Mouse (Mus musculus): ENCODE data around the gene Ssu72. TPM values are rescaled to one million over a fixed set of nuclear protein-coding genes. Genes with fewer than 3 reads are reported as not detected.
A peak's percentile ranks its signal among the peaks of the same experiment; 100 is the strongest.
"Not testable (repeated sequence)": the region's sequence is repeated elsewhere in the genome, so short reads cannot be mapped to it uniquely, and the experiment has no call there.

The Ssu72 gene
- 160 and 162 TPM in 2 replicates for polyA plus RNA-seq (2015; fragmentation: Nextera tagmentation; extraction: Ambion mirVana)

DNA sequence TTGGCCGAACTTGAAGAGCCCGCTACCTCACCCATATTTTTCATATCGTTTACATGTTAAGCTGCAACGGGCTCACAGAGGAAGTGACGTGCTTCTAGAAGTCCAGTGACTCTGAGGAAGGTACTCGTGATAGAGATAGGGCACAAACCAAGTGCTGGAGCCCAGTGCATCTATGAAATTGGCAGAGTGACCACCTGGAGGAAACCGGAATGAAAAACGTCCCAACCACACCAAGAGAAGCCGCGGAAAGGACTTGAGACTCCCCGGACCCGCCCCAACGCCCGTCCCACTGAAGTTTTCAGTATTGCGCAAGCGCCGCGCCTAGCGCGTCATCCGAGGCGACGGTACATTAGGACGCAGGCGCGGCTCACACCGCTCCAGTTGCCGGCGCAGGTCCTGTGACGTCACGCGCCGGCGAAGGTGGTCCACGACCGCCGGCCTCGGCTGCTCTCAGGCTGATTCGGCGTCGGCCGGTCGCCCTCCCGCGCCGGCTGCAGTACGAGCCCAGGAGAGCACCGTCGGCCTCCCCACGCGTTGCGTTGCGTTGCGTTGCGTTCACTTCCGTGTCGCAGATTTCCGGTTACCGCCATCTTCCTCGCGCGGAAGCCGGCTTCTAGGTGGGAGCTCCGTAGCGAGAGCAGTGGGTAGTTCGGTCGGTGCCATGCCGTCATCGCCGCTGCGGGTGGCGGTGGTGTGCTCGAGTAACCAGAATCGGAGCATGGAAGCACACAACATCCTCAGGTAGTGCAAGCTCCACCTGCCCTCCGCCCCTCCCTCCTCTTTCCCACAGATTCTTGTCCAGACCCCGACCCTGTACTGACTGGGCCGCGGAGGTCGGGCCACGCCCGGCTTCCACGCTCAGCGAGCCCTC lies at the start of gene Ssu72:
Ssu72 (plus strand) TSS at position 80 of the 871 bp plus-strand sequence.
- Histone ChIP-seq H3K4me3 (peak within 1 kb of the TSS; percentile 98), H3K9me3 (replicated peaks) (no peaks in the 10 kb centered on the region), H3K36me3 (ENCODE audit: poor library complexity, severe bottlenecking) (no peaks in the 10 kb centered on the region), H3K4me2 (peak within 1 kb of the TSS; percentile 77), H3K4me1 (peaks cover 30% of the 10 kb centered on the region), H3K9ac (peak within 1 kb of the TSS; percentile 94), H3K27me3 (no peaks in the 10 kb centered on the region), H3K27ac (peak within 1 kb of the TSS; percentile 95)
- WGBS = under 1% methylated on average over 83 of the region's 83 CpGs
- ATAC-seq = peak; percentile 96

DNA sequence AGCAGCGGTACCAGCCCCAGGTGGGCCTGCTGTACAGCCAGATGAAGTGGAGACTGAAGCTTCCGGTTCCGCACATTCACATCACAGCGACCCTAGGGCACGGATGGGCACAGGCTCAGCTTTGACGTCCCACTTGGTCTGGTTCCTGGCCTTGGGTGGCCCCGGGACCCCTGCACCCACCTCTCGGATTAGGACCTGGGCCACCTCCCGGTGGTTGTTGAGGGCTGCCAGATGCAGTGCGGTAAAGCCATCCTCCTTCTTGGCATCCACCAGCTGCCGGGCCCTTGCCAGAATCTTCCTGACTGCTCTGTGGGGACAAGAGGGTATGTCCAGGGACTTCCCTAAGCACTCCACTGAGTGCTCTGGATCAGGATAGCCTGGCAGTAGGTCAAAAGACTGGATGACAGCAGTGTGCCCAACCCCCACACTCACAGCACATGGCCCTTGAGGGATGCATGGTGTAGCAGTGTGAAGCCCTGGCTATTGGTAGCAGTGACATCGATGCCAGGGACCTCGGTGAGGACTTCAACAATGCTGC lies 48.3 kb upstream of the Ssu72 start:
- H3K4me2 ChIP-seq = no peak overlapping the region
- peaks cover 34% of the 10 kb centered on the region for H3K4me1 ChIP-seq
- no peak overlapping the region for H3K27ac ChIP-seq
- peaks cover 55% of the 10 kb centered on the region for H3K27me3 ChIP-seq
- no peaks in the 10 kb centered on the region for H3K9me3 ChIP-seq (replicated peaks)
- peaks cover 56% of the 10 kb centered on the region for H3K36me3 ChIP-seq (ENCODE audit: poor library complexity, severe bottlenecking)
- no peak overlapping the region for H3K4me3 ChIP-seq
- WGBS = 91% methylated on average over 13 of the region's 13 CpGs
- H3K9ac ChIP-seq = no peak overlapping the region
- ATAC-seq = no peak

DNA sequence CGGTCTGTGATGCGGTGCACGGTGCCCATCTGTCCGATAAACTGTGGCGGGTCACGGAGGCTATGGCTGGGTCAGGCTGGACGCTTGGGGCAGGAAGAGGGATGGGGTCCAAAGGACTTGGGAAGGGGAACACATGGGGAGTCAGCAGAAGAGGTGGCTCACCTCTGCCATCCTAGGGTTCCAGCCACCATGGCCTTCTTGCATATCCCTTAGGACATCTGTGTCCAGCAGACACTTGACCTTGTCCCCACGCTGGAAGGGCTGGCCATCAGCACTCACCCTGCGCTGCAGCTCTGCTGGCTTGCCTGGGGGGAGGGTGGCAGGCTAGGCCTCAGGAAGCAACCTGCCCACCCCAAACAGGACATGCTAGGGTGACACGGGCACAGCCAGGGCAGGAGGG lies 45.6 kb upstream of the Ssu72 start:
- no peak overlapping the region for H3K4me3 ChIP-seq
- WGBS = 95% methylated on average over 9 of the region's 10 CpGs
- peaks cover 60% of the 10 kb centered on the region for H3K36me3 ChIP-seq (ENCODE audit: poor library complexity, severe bottlenecking)
- H3K4me2 ChIP-seq = no peak overlapping the region
- peaks cover 28% of the 10 kb centered on the region for H3K27me3 ChIP-seq
- no peak overlapping the region for H3K9ac ChIP-seq
- H3K27ac ChIP-seq = no peak overlapping the region
- no peaks in the 10 kb centered on the region for H3K9me3 ChIP-seq (replicated peaks)
- H3K4me1 ChIP-seq = peaks cover 16% of the 10 kb centered on the region
- ATAC-seq = no peak

DNA sequence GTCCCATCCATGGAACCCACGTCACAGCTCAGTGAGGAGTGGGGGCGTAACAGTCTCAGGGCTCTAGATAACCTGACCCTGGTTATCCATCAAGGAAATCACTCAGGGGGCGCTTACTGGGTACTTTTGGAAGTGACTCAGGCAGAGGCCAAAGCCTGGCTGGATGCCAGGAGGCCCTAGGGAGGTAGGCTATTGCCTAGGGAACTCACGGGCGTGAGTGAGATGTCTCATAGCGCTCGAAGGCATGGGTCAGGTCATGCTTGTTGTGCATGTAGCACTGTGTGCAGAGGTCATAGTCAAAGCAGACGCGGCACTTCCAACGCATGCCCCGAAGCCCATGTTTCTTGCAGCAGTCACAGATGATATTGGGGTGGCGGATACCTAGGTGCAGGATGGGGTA lies 44.0 kb upstream of the Ssu72 start:
- no peak overlapping the region for H3K4me2 ChIP-seq
- no peak overlapping the region for H3K27ac ChIP-seq
- H3K4me3 ChIP-seq = no peak overlapping the region
- no peak for ATAC-seq
- WGBS = 90% methylated on average over 12 of the region's 12 CpGs
- H3K9me3 ChIP-seq (replicated peaks) = no peaks in the 10 kb centered on the region
- H3K4me1 ChIP-seq = no peaks in the 10 kb centered on the region
- peaks cover 12% of the 10 kb centered on the region for H3K27me3 ChIP-seq
- no peak overlapping the region for H3K9ac ChIP-seq
- peaks cover 68% of the 10 kb centered on the region for H3K36me3 ChIP-seq (ENCODE audit: poor library complexity, severe bottlenecking)

DNA sequence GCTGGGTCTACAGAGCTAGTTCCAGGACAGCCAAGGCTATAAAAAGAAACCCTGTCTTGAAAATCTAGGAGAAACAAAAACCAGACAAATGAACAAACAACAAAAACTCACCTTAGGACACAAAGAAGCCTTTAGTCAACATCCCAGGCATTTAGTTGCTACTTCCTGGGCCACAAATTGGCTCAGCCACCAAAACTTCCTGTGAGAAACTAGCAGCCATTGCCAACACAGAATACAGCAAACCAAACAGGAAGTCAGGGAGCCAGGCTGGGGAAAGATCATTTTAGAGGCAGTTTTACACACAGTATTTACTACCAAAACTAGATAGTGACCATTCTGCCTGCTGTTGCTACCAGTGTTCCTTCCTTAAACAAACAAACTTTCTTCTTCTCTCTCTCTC lies 37.7 kb upstream of the Ssu72 start:
- Histone ChIP-seq H3K4me1 (peaks cover 18% of the 10 kb centered on the region), H3K4me3 (no peak overlapping the region), H3K27me3 (0 out of 2 replicates have a peak, but pooled peaks cover 2% of the 10 kb centered on the region), H3K36me3 (ENCODE audit: poor library complexity, severe bottlenecking) (peaks cover 16% of the 10 kb centered on the region), H3K4me2 (no peak overlapping the region), H3K9ac (no peak overlapping the region), H3K9me3 (replicated peaks) (no peaks in the 10 kb centered on the region), H3K27ac (no peak overlapping the region)
- no peak for ATAC-seq

DNA sequence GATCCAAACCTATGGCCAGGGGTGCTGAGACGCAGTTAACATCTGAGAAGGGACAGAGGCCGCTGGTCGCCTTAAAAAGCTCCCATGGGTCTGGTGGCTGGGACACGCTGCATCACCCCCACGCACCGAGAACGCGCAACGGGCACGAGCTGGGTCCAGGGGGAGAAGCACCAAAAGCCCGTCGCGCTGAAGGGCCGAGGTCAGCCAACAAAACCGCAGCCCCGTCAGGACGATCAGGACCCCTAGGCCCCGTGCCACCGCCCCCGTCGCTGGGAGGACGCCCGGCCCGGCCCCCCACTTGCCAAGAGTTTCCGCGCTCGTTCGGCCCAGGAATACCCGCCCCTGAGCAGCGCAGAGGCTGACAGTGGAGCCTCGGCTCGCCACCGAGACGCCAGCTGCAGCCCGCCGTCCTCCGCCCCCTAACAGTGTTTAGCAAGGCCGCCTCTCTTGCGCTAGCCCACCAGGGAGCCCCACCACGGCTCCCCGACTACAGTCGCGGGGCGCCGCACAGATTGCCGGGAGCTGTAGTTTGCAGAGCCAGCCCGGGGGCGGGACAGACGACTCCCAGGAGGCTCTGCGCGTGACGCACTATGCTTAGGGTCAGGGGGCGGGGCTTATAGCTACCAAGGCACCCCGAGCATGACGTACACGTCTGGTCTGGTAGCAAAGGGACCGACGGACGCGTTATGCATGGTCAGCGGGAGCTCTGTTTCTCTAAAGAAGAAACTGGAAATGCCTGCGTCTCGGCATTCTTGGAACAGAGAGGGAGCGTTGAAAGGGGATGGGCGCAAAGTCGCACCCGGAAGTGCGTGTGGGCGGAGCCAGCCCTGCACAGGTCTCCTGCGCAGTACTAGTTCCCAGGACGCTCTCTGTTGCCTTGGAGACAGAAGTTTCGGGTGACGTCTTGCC lies 35.7 kb upstream of the Ssu72 start, which contains the start of gene Mib2:
Mib2 (minus strand) TSS at position 510 of the 909 bp plus-strand sequence.
- H3K4me2 ChIP-seq = peak within 1 kb of the TSS; percentile 93
- peaks cover 8% of the 10 kb centered on the region for H3K36me3 ChIP-seq (ENCODE audit: poor library complexity, severe bottlenecking)
- peak; percentile 99 for ATAC-seq
- peak within 1 kb of the TSS; percentile 74 for H3K27ac ChIP-seq
- peak within 1 kb of the TSS; percentile 85 for H3K4me3 ChIP-seq
- H3K27me3 ChIP-seq = 0 out of 2 replicates have a peak, but pooled peaks cover 4% of the 10 kb centered on the region
- peaks cover 18% of the 10 kb centered on the region for H3K4me1 ChIP-seq
- WGBS = under 1% methylated on average over 70 of the region's 73 CpGs
- H3K9ac ChIP-seq = peak within 1 kb of the TSS; percentile 85
- H3K9me3 ChIP-seq (replicated peaks) = no peaks in the 10 kb centered on the region

DNA sequence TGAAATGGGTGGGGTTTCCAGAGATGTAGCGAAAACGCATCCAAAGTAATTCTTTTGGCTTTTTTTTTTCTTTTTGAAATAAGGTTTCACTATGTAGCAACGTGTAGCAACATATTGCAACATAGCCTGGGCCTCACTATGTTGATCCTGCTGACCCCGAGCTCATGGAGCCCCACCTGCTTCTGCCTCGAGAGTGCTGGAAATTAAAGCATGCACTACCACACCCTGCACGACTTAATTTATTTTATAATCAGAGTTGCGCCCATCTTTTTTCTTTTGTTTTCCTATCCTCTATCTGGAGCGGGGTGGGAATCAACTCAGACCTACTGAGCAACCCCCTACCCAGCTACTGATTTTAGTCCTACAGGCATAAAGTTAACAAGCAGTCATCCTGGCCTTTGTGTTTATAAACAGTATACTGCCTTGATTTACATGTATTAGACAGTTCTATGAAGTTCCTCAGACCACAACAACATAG lies 35.0 kb upstream of the Ssu72 start:
- H3K9me3 ChIP-seq (replicated peaks) = no peaks in the 10 kb centered on the region
- peaks cover 18% of the 10 kb centered on the region for H3K4me1 ChIP-seq
- peaks cover 3% of the 10 kb centered on the region for H3K36me3 ChIP-seq (ENCODE audit: poor library complexity, severe bottlenecking)
- peak; percentile 48; the same call in 1 of the 2 replicates for ATAC-seq
- no peak overlapping the region for H3K9ac ChIP-seq
- no peak overlapping the region for H3K27ac ChIP-seq
- H3K4me2 ChIP-seq = peak overlapping the region; percentile 93
- 0 out of 2 replicates have a peak, but pooled peaks cover 4% of the 10 kb centered on the region for H3K27me3 ChIP-seq
- 2% methylated on average over 8 of the region's 8 CpGs for WGBS
- H3K4me3 ChIP-seq = peak overlapping the region; percentile 85

DNA sequence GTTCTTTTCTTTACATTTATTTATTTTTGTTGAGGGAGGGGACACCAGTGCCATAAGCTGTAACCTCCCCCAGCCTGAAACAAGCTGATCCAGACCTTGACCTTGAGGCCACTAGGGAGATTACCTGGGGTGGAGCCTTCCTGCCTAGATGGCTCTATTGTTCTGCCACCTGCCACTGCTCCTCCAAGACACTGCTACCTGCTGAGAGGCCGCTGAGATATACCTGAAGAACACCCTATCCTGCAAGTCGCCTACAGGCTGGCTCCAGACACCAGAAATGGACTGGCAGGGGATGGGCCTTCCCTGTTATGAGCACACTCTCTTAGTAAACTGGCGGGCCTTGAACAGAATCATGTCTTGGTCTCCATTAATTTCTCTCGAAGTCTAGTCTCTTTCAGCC lies 34.4 kb upstream of the Ssu72 start:
- H3K27ac ChIP-seq; H3K4me3 ChIP-seq; H3K27me3 ChIP-seq; H3K36me3 ChIP-seq (ENCODE audit: poor library complexity, severe bottlenecking); H3K9me3 ChIP-seq (replicated peaks); ATAC-seq; H3K9ac ChIP-seq; H3K4me2 ChIP-seq: not testable (repeated sequence)
- peaks cover 18% of the 10 kb centered on the region for H3K4me1 ChIP-seq
- WGBS = 60% methylated on average over 4 of the region's 4 CpGs

DNA sequence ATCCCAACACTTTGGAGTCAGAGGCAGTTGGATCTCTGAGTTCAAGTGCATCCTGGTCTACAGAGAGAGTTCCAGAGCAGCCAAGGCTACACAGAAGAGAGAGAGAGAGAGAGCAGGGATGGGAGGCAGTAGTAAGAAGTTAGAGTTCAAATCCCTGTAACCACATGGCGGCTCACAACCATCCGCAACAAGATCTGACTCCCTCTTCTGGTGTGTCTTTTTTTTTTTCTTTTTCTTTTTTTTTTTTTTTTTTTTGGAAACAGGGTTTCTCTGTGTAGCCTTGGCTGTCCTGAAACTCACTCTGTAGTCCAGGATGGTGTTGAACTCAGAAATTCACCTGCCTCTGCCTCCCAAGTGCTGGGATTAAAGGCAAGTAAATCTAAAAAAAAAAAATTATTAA lies 32.5 kb upstream of the Ssu72 start:
- no peak overlapping the region for H3K4me2 ChIP-seq
- ATAC-seq = no peak
- H3K9me3 ChIP-seq (replicated peaks) = no peaks in the 10 kb centered on the region
- H3K9ac ChIP-seq = no peak overlapping the region
- H3K36me3 ChIP-seq (ENCODE audit: poor library complexity, severe bottlenecking) = no peaks in the 10 kb centered on the region
- WGBS = 57% methylated on average over 2 of the region's 2 CpGs
- H3K4me1 ChIP-seq = peaks cover 15% of the 10 kb centered on the region
- no peak overlapping the region for H3K4me3 ChIP-seq
- 0 out of 2 replicates have a peak, but pooled peaks cover 4% of the 10 kb centered on the region for H3K27me3 ChIP-seq
- no peak overlapping the region for H3K27ac ChIP-seq

DNA sequence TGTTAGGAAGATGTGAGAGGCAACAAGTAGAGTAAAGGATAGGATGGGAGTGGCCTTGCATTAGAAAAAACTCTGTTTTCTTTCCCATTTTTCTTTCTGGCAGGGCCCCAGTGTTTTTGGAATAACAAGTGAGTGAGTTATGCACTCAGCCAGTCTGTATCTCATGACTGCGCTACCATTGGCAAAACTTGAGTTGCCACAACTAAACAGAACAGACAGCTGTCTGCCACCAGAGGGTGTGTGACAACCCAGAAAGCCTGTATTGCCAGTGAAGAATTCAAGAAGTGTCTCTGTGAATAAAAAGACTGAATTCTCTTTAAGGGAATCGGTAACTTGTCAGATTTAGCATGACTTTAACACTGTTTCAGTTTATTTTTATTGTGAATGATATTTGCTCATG lies 28.6 kb upstream of the Ssu72 start:
- Histone ChIP-seq H3K4me3 (no peak overlapping the region), H3K4me1 (no peaks in the 10 kb centered on the region), H3K27me3 (0 out of 2 replicates have a peak, but pooled peaks cover 4% of the 10 kb centered on the region), H3K9ac (no peak overlapping the region), H3K27ac (no peak overlapping the region), H3K4me2 (no peak overlapping the region), H3K36me3 (ENCODE audit: poor library complexity, severe bottlenecking) (no peaks in the 10 kb centered on the region), H3K9me3 (replicated peaks) (no peaks in the 10 kb centered on the region)
- ATAC-seq = no peak
- 89% methylated on average over 2 of the region's 2 CpGs for WGBS

DNA sequence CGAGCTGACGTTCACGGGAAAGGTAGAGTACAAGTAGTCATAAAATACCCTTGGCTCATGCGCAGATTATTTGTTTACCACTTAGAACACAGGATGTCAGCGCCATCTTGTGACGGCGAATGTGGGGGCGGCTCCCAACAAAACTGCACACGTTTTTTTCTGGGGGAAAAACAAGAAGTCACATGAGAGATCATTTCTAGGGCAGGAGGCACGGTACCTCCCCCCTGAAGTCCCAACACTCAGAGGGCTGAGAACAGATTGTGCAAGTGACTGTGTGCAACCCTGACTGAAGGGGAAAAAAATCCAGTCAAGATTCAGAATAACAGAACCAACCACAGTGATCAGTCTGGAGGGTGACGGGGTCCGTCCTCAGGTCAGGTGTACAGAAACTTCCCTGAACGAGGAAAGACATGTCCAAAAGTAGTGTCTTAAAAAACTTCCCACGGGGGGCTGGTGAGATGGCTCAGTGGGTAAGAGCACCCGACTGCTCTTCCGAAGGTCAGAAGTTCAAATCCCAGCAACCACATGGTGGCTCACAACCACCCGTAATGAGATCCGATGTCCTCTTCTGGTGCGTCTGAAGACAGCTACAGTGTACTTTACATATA lies 20.8 kb upstream of the Ssu72 start:
- H3K4me3 ChIP-seq; H3K4me2 ChIP-seq; H3K27me3 ChIP-seq; H3K9ac ChIP-seq; H3K9me3 ChIP-seq (replicated peaks); H3K4me1 ChIP-seq; H3K27ac ChIP-seq; H3K36me3 ChIP-seq (ENCODE audit: poor library complexity, severe bottlenecking); ATAC-seq: not testable (repeated sequence)
- whole genome bisulfite sequencing = 91% methylated on average over 16 of the region's 19 CpGs

Data from forebrain, embryonic 13.5 days (tissue).